Mouse (Mus musculus): ENCODE measurements at regions not wholly inside any gene's neighbourhood (a gene's known extent, or its start where the extent isn't known, plus 50 kb on each side); places are given as distances from the start of the nearest gene placed in this dataset.

DNA sequence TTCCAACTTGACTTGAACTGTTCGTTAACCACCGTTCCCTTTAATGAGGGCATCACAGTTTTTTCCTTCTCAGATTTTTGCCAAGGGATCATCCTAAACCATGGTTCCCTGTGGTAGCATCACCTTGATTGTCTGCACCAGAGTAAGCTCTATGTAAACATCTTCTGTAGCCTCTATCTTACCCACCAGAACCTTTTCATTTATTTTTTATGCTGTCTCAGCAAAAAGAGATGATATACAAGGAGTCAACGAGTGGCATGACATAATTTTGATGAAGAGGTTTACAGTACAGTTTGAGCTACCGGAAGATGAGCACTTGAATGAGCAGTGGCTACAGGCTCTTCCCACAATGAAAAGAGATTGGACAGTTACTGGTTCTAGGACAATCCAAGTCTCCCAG, 768.7 kb downstream of the Ets1 start:
- TF ChIP-seq CTCF (IDR thresholded peaks at IDR 0.05; ENCODE audit: low read depth) (no peak), EP300 (IDR thresholded peaks at IDR 0.05; ENCODE audit: low read depth) (no peak)

Measured in liver, postnatal 0 days (tissue).